Mouse (Mus musculus): Measurements from ENCODE around the gene Clta. TPM values are rescaled to one million over a fixed set of nuclear protein-coding genes. Genes with fewer than 3 reads are reported as not detected.

The Clta gene
- polyA plus RNA-seq (2012; rRNA removed), result 156 and 199 TPM in 2 replicates

DNA sequence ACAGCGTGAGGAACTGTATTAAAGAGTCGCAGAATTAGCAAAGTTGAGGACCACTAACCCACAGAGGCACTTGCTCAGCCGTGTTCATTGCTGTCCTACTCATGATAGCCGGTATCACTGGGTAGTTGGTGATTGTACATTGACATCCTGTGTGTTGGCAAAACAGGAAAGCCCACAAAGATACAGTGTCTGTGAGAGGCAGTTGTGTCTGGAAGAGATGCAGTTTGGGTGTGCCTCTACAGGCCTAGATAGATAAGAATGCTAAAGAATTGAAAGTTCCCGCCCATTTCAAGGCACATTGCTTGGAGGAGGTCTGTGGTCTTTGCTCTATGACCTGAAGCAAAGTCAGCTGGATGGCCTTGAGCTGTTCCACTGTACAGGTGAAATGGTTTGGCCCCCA, at the start of gene Clta:
Clta (plus strand) TSS at position 327 of the 400 bp plus-strand sequence.
- DNase-seq (ENCODE audit: low read depth), result no peak

DNA sequence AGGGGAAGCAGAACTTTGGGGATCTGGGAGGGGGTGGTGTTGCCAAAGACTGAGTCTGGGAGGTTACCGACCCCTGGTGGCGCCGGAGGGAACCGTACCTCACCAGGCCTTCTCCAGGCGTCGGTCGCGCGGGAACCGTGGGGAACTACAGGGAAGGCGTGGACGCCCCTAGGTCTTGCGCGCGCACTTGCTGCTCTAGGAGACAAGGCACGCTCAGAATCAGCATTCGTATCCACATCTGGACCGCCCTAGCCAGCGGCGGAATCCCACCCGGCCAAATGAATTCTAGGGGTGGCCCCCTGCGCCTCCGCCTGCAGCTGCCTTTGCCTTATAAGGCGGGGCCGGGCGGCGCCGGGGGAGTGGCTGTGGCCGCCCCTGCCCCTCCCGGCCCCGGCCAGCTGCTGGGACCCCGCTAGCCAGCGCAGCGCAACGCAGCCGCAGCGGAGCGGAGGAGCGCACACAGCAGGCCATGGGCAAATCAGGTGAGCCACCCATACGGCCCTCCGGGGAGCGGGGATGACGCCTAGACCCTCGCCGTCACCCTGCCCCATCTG, 46.9 kb upstream of the Clta start, which contains the start of gene Glipr2:
Glipr2 (plus strand) TSS at position 110 of the 554 bp plus-strand sequence.
- DNase-seq (ENCODE audit: low read depth), result no peak

DNA sequence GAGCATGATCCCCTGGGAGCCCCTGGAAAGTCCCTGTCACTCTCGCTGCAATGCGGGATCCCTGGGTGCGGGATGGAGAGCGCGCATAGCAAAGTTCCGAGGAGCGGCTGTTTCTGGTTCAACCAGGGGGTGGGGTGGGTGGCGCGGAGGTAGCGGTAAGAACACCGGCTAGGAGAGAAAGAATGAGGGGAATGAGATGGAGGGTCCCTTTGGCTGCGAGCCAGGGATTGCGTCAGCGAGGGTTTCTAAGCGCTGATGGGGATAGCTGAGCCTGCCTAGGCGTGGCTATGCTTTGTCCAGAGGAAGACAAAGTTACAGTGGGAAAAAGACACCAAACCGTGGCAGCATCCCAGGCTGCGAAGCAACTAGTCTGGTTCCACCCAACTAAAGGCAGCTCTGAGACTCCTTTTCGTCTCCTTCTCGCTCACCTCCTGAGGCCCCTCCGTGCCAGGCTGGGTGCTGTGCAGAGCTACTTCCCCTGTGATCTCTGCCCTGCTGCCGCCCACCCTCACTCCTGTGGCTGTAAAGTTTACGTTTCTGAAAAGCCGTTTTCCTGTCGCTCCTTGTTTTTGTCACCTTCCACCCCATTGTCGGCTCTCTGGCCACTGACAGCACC, 46.3 kb upstream of the Clta start:
- DNase-seq (ENCODE audit: low read depth), result no peak

DNA sequence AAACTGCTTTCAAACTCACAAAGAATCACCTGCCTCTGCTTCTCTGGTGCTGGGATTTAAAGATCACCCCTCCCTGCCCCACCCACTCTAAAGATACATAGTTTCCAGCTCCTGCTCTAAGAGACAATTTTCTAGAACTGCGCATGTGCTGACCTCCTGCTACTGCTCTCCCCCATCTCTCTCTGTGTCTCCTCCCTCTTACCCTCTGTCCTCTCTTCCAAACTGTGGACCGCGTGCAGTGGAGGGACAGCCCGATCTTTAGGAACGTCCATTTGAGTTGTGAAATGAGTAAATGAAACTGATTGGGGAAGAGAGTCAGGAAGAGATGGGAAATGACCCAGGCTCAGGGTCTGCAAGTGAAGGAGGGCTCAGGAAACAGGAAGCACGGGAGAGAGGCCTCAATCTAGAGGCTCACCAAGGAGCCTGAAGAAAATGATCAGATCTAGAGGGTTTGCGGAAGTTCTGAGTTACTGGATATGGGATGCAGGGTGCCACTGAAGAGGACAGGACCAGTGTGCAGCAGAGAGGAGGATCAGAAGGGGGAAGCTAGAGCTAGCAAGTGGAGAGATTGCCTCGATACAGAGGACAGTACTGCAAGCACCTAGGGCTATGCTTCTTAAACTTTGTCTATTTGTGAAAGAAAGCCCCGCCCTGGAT, 44.6 kb upstream of the Clta start:
- DNase-seq (ENCODE audit: low read depth), result no peak

GRCm38 (mm10) chr4:43960207-43960606, 44.0 kb upstream of the Clta start:
- no peak for DNase-seq (ENCODE audit: low read depth)

DNA sequence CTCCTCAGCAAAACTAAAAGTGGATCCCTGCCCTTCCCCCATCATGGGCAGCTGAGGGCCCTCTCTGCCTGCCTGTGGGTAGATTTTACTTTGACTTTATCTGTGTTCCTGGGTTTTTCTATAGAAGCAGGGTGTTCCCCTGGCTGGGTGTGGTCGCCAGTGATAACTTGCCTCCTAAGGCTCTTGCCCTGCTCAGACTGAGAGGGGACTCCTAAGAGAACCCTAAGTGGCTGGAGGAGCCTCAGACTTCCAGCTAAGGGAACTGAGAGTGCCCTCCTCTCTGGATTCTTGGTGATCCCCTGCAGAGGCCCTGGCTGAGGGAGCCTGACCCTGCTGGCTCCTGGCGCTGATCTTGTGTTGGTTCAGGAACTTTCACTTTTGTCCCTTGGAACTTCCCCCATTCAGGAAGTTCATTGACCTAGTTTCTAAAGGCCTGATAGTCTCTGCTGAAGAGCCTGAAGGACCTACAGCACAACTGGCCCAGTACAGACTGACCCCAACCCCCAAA, 39.9 kb upstream of the Clta start:
- DNase-seq (ENCODE audit: low read depth), result no peak

GRCm38 (mm10) chr4:43964951-43965684, 39.1 kb upstream of the Clta start:
- no peak for DNase-seq (ENCODE audit: low read depth)

DNA sequence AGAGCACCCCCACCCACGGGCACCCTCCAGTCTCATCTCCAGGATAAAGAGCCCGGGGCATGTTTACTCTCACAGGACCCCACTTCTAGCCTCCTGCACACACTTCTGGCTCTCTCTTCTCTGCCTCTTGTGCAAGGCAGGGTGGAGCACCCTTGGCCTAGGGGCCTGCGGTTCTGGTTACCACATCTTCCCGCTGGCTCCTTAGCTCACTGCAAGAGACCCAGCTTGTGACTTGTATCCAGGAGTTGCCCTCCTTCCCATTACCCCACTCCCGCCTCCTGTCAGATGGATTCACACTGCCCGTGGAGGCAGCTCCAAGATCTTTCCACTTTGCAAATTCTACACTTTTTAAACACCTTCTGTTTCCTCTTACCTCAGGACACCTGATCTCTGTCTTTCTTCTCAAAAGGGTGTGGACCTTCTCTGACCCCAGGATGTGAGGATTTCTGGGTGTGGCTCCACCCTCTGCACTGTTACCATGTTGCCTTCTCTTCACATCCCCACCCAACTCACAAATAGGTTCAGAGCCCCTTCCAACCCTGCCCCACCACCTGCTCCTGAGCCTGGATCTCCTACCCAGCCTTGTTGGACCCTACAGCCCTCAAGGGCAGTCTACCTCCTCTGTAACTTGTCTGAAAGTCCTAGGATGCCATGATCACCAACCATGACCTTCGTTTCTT, 38.3 kb upstream of the Clta start:
- no peak for DNase-seq (ENCODE audit: low read depth)

- no peak for DNase-seq (ENCODE audit: low read depth)
Observed at GRCm38 (mm10) chr4:43968650-43969049, 35.6 kb upstream of the Clta start.

GRCm38 (mm10) chr4:43969373-43969772, 34.9 kb upstream of the Clta start:
- DNase-seq (ENCODE audit: low read depth), result no peak

- no peak for DNase-seq (ENCODE audit: low read depth)
Observed at GRCm38 (mm10) chr4:43970393-43971330, 33.6 kb upstream of the Clta start.

- DNase-seq (ENCODE audit: low read depth), result no peak
Observed at GRCm38 (mm10) chr4:43971541-43972136, 32.6 kb upstream of the Clta start.

DNA sequence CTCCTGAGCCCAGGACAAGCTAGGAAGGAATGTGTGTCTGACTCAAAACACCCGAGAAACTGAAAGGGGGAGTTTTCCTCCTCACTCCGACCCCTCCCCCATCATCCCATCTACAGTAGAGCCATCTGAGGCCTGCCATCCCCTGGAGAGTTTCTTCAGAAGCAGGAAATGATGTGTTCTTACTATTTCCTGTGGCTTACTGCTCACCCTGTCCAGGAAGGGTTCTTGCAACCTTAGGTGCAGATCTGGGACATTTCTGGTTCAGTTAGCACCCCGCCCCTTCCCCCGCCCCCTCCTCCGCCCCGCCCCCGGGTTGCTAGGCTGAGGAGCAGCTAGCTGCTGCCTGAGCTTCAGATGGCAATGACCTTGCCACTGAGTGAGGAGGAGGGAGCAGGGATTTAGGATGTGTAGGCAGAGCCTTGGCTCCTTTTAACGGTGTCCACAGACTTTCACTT, 32.1 kb upstream of the Clta start:
- no peak for DNase-seq (ENCODE audit: low read depth)

DNA sequence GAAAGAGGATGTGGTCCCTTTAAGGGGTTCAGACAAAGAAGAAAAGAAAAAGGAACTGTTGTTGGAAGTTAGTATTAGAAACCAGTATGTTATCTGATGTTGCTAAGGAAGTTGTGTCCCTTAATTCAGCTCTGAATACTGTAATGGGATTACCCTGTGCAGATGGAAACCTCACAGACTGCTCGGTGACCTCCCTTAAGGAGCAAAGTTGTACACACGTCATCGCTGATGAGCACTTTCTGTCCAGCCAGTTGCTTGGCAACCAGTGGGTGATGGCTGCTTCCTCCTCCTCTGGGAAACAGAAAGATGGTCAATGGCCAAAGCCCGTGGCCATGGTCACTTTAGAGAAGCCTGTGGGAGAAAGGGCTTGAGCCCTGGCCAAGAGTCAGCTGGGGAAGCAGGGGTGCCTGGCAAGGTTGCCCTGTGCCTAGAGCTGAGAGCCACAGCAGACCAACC, 30.7 kb upstream of the Clta start:
- no peak for DNase-seq (ENCODE audit: low read depth)

GRCm38 (mm10) chr4:43974914-43975616, 29.2 kb upstream of the Clta start:
- DNase-seq (ENCODE audit: low read depth), result no peak

DNA sequence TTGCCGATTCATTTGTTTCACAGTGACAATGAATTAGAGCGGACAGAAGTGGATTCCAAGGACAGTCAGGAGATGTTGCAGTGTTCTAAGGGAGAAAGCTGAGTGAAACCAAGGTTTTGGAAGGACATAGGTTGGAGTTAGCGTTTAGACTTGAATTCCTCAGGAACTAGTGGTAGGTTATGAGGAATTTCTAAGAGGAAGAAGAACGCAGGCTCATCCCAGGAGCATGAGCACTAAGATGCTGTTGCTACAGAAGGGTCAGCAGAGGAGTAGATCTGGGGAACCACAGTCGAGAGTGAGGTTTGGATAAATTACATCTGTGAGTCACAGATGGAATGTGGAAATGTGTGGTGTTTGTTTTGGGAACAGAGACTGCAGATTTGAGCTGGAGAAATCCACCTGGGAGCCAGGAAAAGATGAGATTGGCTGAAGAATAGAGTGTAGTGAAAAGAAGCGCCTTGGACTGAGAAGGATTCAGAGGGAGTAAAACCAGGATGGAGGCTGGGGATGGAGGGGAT, 28.0 kb upstream of the Clta start:
- DNase-seq (ENCODE audit: low read depth), result no peak

- DNase-seq (ENCODE audit: low read depth), result no peak
Observed at GRCm38 (mm10) chr4:43978521-43979443, 25.5 kb upstream of the Clta start.

- no peak for DNase-seq (ENCODE audit: low read depth)
Observed at GRCm38 (mm10) chr4:43979746-43980145, 24.5 kb upstream of the Clta start.

Measured in gonadal fat pad, adult 2 months (tissue).